Mouse (Mus musculus): Measurements from ENCODE around the gene Mcfd2.
A peak's percentile ranks its signal among the peaks of the same experiment; 100 is the strongest.
"Not testable (repeated sequence)": the region's sequence is repeated elsewhere in the genome, so short reads cannot be mapped to it uniquely, and the experiment has no call there.

Gene Mcfd2

GRCm38 (mm10) chr17:87265792-87266186 lies at the start of gene Mcfd2:
Gene Mcfd2, minus strand, starts transcription at chr17:87265935.
- DNase-seq (ENCODE audit: low read depth) = peak; percentile 87

- DNase-seq (ENCODE audit: low read depth) = peak; percentile 81
Observed at GRCm38 (mm10) chr17:87315021-87315531, 49.3 kb upstream of the Mcfd2 start.

GRCm38 (mm10) chr17:87314530-87314946 lies 48.8 kb upstream of the Mcfd2 start:
- no peak for DNase-seq (ENCODE audit: low read depth)

GRCm38 (mm10) chr17:87314121-87314520 lies 48.4 kb upstream of the Mcfd2 start:
- DNase-seq (ENCODE audit: low read depth) = no peak

- DNase-seq (ENCODE audit: low read depth) = no peak
Observed at GRCm38 (mm10) chr17:87312924-87313870, 47.5 kb upstream of the Mcfd2 start.

- no peak for DNase-seq (ENCODE audit: low read depth)
Observed at GRCm38 (mm10) chr17:87312351-87312750, 46.6 kb upstream of the Mcfd2 start.

GRCm38 (mm10) chr17:87310497-87310896 lies 44.8 kb upstream of the Mcfd2 start:
- no peak for DNase-seq (ENCODE audit: low read depth)

GRCm38 (mm10) chr17:87309073-87309788 lies 43.5 kb upstream of the Mcfd2 start:
- DNase-seq (ENCODE audit: low read depth) = no peak

- DNase-seq (ENCODE audit: low read depth) = no peak
Observed at GRCm38 (mm10) chr17:87306746-87307145, 41.0 kb upstream of the Mcfd2 start.

- no peak for DNase-seq (ENCODE audit: low read depth)
Observed at GRCm38 (mm10) chr17:87305065-87305464, 39.3 kb upstream of the Mcfd2 start.

GRCm38 (mm10) chr17:87304151-87304894 lies 38.6 kb upstream of the Mcfd2 start:
- peak; percentile 34 for DNase-seq (ENCODE audit: low read depth)

- DNase-seq (ENCODE audit: low read depth) = peak; percentile 67
Observed at GRCm38 (mm10) chr17:87302014-87302794, 36.5 kb upstream of the Mcfd2 start.

GRCm38 (mm10) chr17:87301607-87302006 lies 35.9 kb upstream of the Mcfd2 start:
- peak; percentile 60 for DNase-seq (ENCODE audit: low read depth)

- no peak for DNase-seq (ENCODE audit: low read depth)
Observed at GRCm38 (mm10) chr17:87300340-87300739, 34.6 kb upstream of the Mcfd2 start.

GRCm38 (mm10) chr17:87298944-87299343 lies 33.2 kb upstream of the Mcfd2 start:
- peak; percentile 69 for DNase-seq (ENCODE audit: low read depth)

- DNase-seq (ENCODE audit: low read depth) = not testable (repeated sequence)
Observed at GRCm38 (mm10) chr17:87296701-87297100, 31.0 kb upstream of the Mcfd2 start.

GRCm38 (mm10) chr17:87295738-87296137 lies 30.0 kb upstream of the Mcfd2 start:
- no peak for DNase-seq (ENCODE audit: low read depth)

- peak; percentile 29 for DNase-seq (ENCODE audit: low read depth)
Observed at GRCm38 (mm10) chr17:87293125-87293524, 27.4 kb upstream of the Mcfd2 start.

GRCm38 (mm10) chr17:87291782-87292181 lies 26.0 kb upstream of the Mcfd2 start:
- DNase-seq (ENCODE audit: low read depth) = no peak

GRCm38 (mm10) chr17:87291037-87291436 lies 25.3 kb upstream of the Mcfd2 start:
- no peak for DNase-seq (ENCODE audit: low read depth)

- no peak for DNase-seq (ENCODE audit: low read depth)
Observed at GRCm38 (mm10) chr17:87289367-87289766, 23.6 kb upstream of the Mcfd2 start.

Measured in 416B (cell line).